Mouse (Mus musculus): ENCODE measurements around the gene Opalin. TPM values are rescaled to one million over a fixed set of nuclear protein-coding genes. Genes with fewer than 3 reads are reported as not detected.

The Opalin gene
- polyA plus RNA-seq, 1 experiment from 2014 or later: not detected

- no peak overlapping the region for H3K27ac ChIP-seq (ENCODE audit: low read length)
- H3K4me2 ChIP-seq (ENCODE audit: low read depth, low read length): no peak overlapping the region
- 48% methylated on average over 4 of the region's 4 CpGs for WGBS
- no peak overlapping the region for H3K9ac ChIP-seq (ENCODE audit: low read length)
- H3K9me3 ChIP-seq (ENCODE audit: control insufficient read depth, low read length): no peaks in the 10 kb centered on the region
- no peak for ATAC-seq (ENCODE audit: low read depth)
- H3K27me3 ChIP-seq (ENCODE audit: control insufficient read depth, insufficient read depth, low read depth, low read length): no peaks in the 10 kb centered on the region; the same call in 1 of the 2 replicates
- no peaks in the 10 kb centered on the region for H3K36me3 ChIP-seq (ENCODE audit: control insufficient read depth, insufficient read depth, low read length)
- no peaks in the 10 kb centered on the region for H3K4me1 ChIP-seq (replicated peaks; ENCODE audit: control insufficient read depth, insufficient read depth, low read length)
- no peak overlapping the region for H3K4me3 ChIP-seq (ENCODE audit: low read length)
Observed at GRCm38 (mm10) chr19:41087901-41088300, 11.0 kb upstream of the Opalin start.

- Histone ChIP-seq H3K27ac (ENCODE audit: low read length) (no peak overlapping the region), H3K4me3 (ENCODE audit: low read length) (no peak overlapping the region), H3K9me3 (ENCODE audit: control insufficient read depth, low read length) (no peaks in the 10 kb centered on the region), H3K36me3 (ENCODE audit: control insufficient read depth, insufficient read depth, low read length) (no peaks in the 10 kb centered on the region), H3K4me1 (replicated peaks; ENCODE audit: control insufficient read depth, insufficient read depth, low read length) (no peaks in the 10 kb centered on the region), H3K4me2 (ENCODE audit: low read depth, low read length) (no peak overlapping the region), H3K27me3 (ENCODE audit: control insufficient read depth, insufficient read depth, low read depth, low read length) (no peaks in the 10 kb centered on the region; the same call in 1 of the 2 replicates), H3K9ac (ENCODE audit: low read length) (no peak overlapping the region)
- peak; percentile 51 for ATAC-seq (ENCODE audit: low read depth)
- WGBS: 1% methylated on average over 2 of the region's 2 CpGs
Observed at GRCm38 (mm10) chr19:41086700-41087099, 9.8 kb upstream of the Opalin start.

- no peak overlapping the region for H3K27ac ChIP-seq (ENCODE audit: low read length)
Observed at GRCm38 (mm10) chr19:41086289-41086688, 9.4 kb upstream of the Opalin start.

GRCm38 (mm10) chr19:41083646-41084045 is 6.7 kb upstream of the Opalin start:
- 81% methylated on average over 14 of the region's 14 CpGs for WGBS
- Histone ChIP-seq H3K4me3 (ENCODE audit: low read length) (no peak overlapping the region), H3K4me2 (ENCODE audit: low read depth, low read length) (no peak overlapping the region), H3K9ac (ENCODE audit: low read length) (no peak overlapping the region), H3K4me1 (replicated peaks; ENCODE audit: control insufficient read depth, insufficient read depth, low read length) (no peaks in the 10 kb centered on the region), H3K9me3 (ENCODE audit: control insufficient read depth, low read length) (no peaks in the 10 kb centered on the region), H3K36me3 (ENCODE audit: control insufficient read depth, insufficient read depth, low read length) (no peaks in the 10 kb centered on the region), H3K27me3 (ENCODE audit: control insufficient read depth, insufficient read depth, low read depth, low read length) (no peaks in the 10 kb centered on the region), H3K27ac (ENCODE audit: low read length) (no peak overlapping the region)
- ATAC-seq (ENCODE audit: low read depth): no peak

More at GRCm38 (mm10) chr19:41086289-41086688, 9.4 kb upstream of the Opalin start:
- Histone ChIP-seq H3K9ac (ENCODE audit: low read length) (no peak overlapping the region), H3K4me3 (ENCODE audit: low read length) (no peak overlapping the region), H3K4me1 (replicated peaks; ENCODE audit: control insufficient read depth, insufficient read depth, low read length) (no peaks in the 10 kb centered on the region), H3K9me3 (ENCODE audit: control insufficient read depth, low read length) (no peaks in the 10 kb centered on the region), H3K4me2 (ENCODE audit: low read depth, low read length) (no peak overlapping the region), H3K36me3 (ENCODE audit: control insufficient read depth, insufficient read depth, low read length) (no peaks in the 10 kb centered on the region), H3K27me3 (ENCODE audit: control insufficient read depth, insufficient read depth, low read depth, low read length) (no peaks in the 10 kb centered on the region; the same call in 1 of the 2 replicates)
- 82% methylated on average over 6 of the region's 6 CpGs for WGBS
- peak; percentile 26; the same call in 1 of the 2 replicates for ATAC-seq (ENCODE audit: low read depth)

- no peak overlapping the region for H3K9ac ChIP-seq (ENCODE audit: low read length)
- H3K4me1 ChIP-seq (replicated peaks; ENCODE audit: control insufficient read depth, insufficient read depth, low read length): no peaks in the 10 kb centered on the region
- no peaks in the 10 kb centered on the region for H3K36me3 ChIP-seq (ENCODE audit: control insufficient read depth, insufficient read depth, low read length)
- H3K27me3 ChIP-seq (ENCODE audit: control insufficient read depth, insufficient read depth, low read depth, low read length): no peaks in the 10 kb centered on the region
- no peaks in the 10 kb centered on the region for H3K9me3 ChIP-seq (ENCODE audit: control insufficient read depth, low read length)
- no peak overlapping the region for H3K27ac ChIP-seq (ENCODE audit: low read length)
- no peak overlapping the region for H3K4me2 ChIP-seq (ENCODE audit: low read depth, low read length)
- no peak for ATAC-seq (ENCODE audit: low read depth)
- no peak overlapping the region for H3K4me3 ChIP-seq (ENCODE audit: low read length)
- WGBS: 64% methylated on average over 3 of the region's 3 CpGs
Observed at GRCm38 (mm10) chr19:41081589-41081988, 4.7 kb upstream of the Opalin start.

GRCm38 (mm10) chr19:41073746-41074455 is 3.0 kb downstream of the Opalin start:
- WGBS: 81% methylated on average over 14 of the region's 14 CpGs
- Histone ChIP-seq H3K36me3 (ENCODE audit: control insufficient read depth, insufficient read depth, low read length) (no peaks in the 10 kb centered on the region), H3K9ac (ENCODE audit: low read length) (no peak overlapping the region), H3K27me3 (ENCODE audit: control insufficient read depth, insufficient read depth, low read depth, low read length) (no peaks in the 10 kb centered on the region), H3K9me3 (ENCODE audit: control insufficient read depth, low read length) (no peaks in the 10 kb centered on the region), H3K4me3 (ENCODE audit: low read length) (no peak overlapping the region), H3K4me2 (ENCODE audit: low read depth, low read length) (no peak overlapping the region), H3K4me1 (replicated peaks; ENCODE audit: control insufficient read depth, insufficient read depth, low read length) (no peaks in the 10 kb centered on the region), H3K27ac (ENCODE audit: low read length) (no peak overlapping the region)
- ATAC-seq (ENCODE audit: low read depth): no peak

GRCm38 (mm10) chr19:41071500-41071899 is 5.4 kb downstream of the Opalin start:
- Histone ChIP-seq H3K4me1 (replicated peaks; ENCODE audit: control insufficient read depth, insufficient read depth, low read length) (no peaks in the 10 kb centered on the region), H3K4me3 (ENCODE audit: low read length) (no peak overlapping the region), H3K27me3 (ENCODE audit: control insufficient read depth, insufficient read depth, low read depth, low read length) (no peaks in the 10 kb centered on the region), H3K36me3 (ENCODE audit: control insufficient read depth, insufficient read depth, low read length) (no peaks in the 10 kb centered on the region), H3K9me3 (ENCODE audit: control insufficient read depth, low read length) (no peaks in the 10 kb centered on the region), H3K27ac (ENCODE audit: low read length) (no peak overlapping the region), H3K9ac (ENCODE audit: low read length) (no peak overlapping the region), H3K4me2 (ENCODE audit: low read depth, low read length) (no peak overlapping the region)
- no peak for ATAC-seq (ENCODE audit: low read depth)
- WGBS: 8% methylated on average over 8 of the region's 8 CpGs

GRCm38 (mm10) chr19:41054702-41055101 is 22.2 kb downstream of the Opalin start:
- no peak overlapping the region for H3K4me3 ChIP-seq (ENCODE audit: low read length)
- no peaks in the 10 kb centered on the region for H3K36me3 ChIP-seq (ENCODE audit: control insufficient read depth, insufficient read depth, low read length)
- H3K4me2 ChIP-seq (ENCODE audit: low read depth, low read length): no peak overlapping the region
- no peaks in the 10 kb centered on the region for H3K9me3 ChIP-seq (ENCODE audit: control insufficient read depth, low read length)
- H3K27me3 ChIP-seq (ENCODE audit: control insufficient read depth, insufficient read depth, low read depth, low read length): no peaks in the 10 kb centered on the region
- H3K9ac ChIP-seq (ENCODE audit: low read length): no peak overlapping the region
- peaks cover 6% of the 10 kb centered on the region; the same call in 1 of the 2 replicates for H3K4me1 ChIP-seq (replicated peaks; ENCODE audit: control insufficient read depth, insufficient read depth, low read length)
- 57% methylated on average over 4 of the region's 4 CpGs for WGBS
- H3K27ac ChIP-seq (ENCODE audit: low read length): no peak overlapping the region
- no peak for ATAC-seq (ENCODE audit: low read depth)

- Histone ChIP-seq H3K27me3 (ENCODE audit: control insufficient read depth, insufficient read depth, low read depth, low read length) (no peaks in the 10 kb centered on the region), H3K36me3 (ENCODE audit: control insufficient read depth, insufficient read depth, low read length) (no peaks in the 10 kb centered on the region), H3K4me2 (ENCODE audit: low read depth, low read length) (no peak overlapping the region), H3K4me3 (ENCODE audit: low read length) (no peak overlapping the region), H3K27ac (ENCODE audit: low read length) (no peak overlapping the region), H3K4me1 (replicated peaks; ENCODE audit: control insufficient read depth, insufficient read depth, low read length) (peaks cover 6% of the 10 kb centered on the region; the same call in 1 of the 2 replicates), H3K9ac (ENCODE audit: low read length) (no peak overlapping the region), H3K9me3 (ENCODE audit: control insufficient read depth, low read length) (no peaks in the 10 kb centered on the region)
- ATAC-seq (ENCODE audit: low read depth): no peak
- 24% methylated on average over 10 of the region's 10 CpGs for WGBS
Observed at GRCm38 (mm10) chr19:41053530-41053929, 23.4 kb downstream of the Opalin start.
